Mouse (Mus musculus) R1 (cell line): ENCODE measurements around the gene Atxn2.

Source experiments
- DNase-seq: peaks from one replicate; pipeline ENCODE4 v3.0.0-alpha.2; 2018; ENCODE audit warnings: low read depth, low spot score

Atxn2 gene

GRCm38 (mm10) chr5:121856740-121857139, 145.6 kb downstream of the Atxn2 start:
- no peak for DNase-seq

DNA sequence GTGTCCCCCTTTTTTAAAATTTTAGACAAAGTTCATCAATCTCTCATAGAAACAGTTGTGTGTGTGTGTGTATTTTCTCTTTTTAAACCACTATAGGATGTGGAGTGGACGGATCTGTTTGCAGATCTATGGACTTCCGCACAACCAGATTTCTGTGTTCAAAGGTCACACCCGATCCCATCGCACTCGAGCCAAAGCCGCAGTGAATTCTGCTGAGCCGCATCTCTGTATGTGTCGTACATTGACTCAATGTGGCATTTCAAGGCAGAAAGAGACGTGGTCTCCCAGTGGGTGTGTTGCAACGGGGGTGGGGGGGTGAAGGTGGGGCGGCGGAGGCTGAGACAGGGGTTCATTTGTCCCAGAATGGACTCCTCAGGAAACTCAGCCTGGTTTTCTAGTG, 147.3 kb downstream of the Atxn2 start:
- no peak for DNase-seq

DNA sequence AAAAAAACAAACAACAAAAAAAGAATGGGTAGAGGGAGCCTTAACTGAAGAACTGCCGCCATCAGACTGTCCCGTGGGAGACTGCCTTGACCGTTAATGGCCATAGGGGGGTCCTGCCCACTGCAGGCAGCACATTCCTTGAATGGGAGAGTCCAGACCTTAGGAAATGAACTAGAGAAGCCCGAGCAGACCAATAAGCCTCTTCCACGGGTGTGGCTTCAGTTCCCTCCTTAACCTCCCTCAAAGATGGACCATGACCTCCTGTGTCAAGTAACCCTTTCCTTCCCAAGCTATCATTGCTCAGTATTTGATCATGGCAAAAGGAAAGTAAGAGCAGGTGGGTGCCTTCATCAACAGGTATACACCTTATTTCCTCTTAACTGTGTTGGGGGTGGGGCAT, 150.8 kb downstream of the Atxn2 start:
- DNase-seq = no peak

DNA sequence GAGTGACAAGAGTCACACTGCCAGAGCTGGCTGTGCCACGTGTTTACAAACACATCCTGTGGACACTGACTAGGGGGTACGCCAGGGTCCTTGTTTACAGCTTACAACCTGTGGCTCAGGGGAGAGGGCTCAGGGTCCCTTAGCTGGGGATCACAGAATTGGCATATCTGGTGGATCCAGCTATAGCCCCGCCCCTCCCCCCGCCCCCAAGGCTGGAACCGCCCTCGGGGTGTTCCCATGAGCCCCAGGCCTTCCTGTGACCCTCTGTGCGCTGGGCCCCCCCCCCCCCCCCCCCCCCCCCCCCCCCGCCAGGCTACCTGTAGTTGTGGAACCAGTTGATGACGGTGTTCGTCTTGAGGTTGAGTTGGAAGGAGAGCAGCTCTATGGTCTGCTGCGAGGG, 153.2 kb downstream of the Atxn2 start:
- DNase-seq = peak; percentile 54
